Mouse (Mus musculus): ENCODE data around the gene Frmd4a.

DNA sequence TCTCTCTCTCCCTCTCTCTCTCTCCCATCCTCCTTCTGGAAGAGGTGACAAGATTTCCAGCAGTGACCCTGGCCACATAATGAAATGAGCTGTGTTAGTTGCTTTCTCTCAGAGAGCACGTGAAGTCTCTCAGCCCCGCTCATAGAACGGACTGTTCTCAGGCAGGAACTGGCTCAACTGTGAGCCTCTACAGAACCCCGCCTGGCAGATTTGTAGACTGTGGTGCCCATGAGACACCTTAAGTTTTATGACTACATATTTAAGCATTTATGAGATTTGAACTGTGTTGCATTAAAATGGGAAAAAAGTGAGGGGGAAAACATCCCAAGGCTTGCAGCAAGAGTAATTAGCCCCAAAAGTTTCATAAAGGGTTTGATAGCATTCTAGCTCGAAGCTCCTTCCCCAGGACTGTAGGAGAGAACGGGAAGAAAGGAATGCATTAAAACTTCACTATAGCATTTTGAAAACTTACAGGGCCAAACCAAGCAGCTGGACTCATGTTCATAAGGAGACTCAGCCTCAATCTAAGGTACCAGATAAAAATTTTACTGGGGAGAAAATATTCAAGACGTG lies 339.4 kb downstream of the Frmd4a start:
- TF ChIP-seq CTCF (IDR thresholded peaks at IDR 0.05) (no peak), POLR2A (IDR thresholded peaks at IDR 0.05; ENCODE audit: insufficient read depth, low read depth, low read length) (no peak), EP300 (IDR thresholded peaks at IDR 0.05; ENCODE audit: insufficient read depth, low read depth, low read length) (no peak)
